Mouse (Mus musculus): ENCODE results near the gene 4930404N11Rik. TPM values are rescaled to one million over a fixed set of nuclear protein-coding genes. Genes with fewer than 3 reads are reported as not detected.
A peak's percentile ranks its signal among the peaks of the same experiment; 100 is the strongest.

4930404N11Rik gene
- total RNA-seq, 1 experiment from 2014 or later: 2.4 TPM

DNA sequence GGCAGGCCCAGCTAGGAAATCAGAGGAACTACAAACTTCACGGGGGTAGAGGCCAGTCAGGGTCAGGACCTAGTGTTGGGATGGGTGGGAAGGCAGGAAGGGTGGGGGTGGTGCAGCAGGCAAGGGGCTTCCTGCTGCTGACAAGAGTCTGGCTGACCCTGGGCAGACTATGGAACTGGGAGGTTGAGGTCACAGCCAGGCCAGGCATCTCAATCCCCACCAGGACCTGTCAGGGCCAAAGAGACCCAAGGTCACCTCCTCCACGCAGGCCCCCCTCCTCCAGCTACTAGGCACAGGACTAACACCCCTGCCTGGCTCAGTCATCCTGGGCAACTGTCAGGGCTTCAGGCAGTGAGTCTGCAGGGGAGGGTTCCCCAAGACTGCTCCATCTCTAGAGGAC is 37.7 kb downstream of the 4930404N11Rik start:
- DNase-seq: peak; percentile 50

DNA sequence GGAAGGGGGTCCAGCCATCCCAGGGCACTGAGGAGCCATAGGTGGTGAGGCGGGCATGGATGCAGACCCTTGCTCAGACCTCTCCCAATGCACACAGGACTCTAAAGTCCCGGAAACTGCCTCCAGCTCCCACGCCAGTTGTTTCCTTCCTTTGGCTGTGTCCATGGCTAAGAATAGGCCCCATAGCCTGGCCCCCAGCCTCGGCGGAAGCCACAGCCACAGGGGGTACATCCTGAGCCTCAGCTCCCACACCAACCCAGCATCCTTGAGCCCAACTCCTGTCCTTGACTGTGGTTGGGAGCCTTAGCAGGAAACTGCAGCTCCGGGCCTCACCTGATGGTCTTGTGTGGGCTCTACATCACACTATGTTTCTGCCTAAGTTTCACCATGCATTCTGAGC is 38.8 kb downstream of the 4930404N11Rik start:
- DNase-seq: peak; percentile 52

DNA sequence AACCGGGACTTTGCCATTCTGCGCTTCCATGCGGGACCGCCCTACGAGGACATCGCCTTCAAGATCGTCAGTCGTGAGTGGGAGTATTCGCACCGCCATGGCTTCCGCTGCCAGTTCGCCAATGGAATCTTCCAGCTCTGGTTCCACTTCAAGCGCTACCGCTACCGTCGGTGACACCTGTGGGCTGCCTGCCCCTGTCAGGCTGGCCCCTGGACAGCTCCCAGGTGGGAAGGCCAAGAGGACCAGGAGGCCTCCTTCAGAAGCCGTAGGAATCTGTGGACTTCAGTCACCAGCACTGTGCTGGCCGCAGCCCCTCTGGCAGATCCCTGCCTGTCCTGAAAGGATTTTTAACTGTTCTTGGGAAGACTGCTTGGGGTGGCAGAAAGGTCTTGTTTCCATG is 39.8 kb downstream of the 4930404N11Rik start:
- no peak for DNase-seq

DNA sequence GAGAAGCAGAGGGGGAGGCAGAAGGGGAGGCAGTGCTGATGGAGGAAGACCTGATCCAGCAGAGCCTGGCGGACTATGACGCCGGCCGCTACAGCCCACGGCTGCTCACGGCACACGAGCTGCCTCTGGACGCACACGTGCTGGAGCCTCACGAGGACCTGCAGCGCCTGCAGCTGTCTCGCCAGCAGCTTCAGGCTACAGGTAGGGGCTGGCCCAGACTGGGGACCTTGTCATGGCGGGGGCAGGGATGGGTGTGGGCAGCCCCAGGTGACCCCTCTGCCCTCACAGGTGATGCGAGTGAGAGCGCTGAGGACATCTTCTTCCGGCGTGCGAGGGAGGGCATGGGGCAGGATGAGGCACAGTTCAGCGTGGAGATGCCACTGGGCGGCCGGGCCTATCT is 40.4 kb downstream of the 4930404N11Rik start:
- DNase-seq: no peak

DNA sequence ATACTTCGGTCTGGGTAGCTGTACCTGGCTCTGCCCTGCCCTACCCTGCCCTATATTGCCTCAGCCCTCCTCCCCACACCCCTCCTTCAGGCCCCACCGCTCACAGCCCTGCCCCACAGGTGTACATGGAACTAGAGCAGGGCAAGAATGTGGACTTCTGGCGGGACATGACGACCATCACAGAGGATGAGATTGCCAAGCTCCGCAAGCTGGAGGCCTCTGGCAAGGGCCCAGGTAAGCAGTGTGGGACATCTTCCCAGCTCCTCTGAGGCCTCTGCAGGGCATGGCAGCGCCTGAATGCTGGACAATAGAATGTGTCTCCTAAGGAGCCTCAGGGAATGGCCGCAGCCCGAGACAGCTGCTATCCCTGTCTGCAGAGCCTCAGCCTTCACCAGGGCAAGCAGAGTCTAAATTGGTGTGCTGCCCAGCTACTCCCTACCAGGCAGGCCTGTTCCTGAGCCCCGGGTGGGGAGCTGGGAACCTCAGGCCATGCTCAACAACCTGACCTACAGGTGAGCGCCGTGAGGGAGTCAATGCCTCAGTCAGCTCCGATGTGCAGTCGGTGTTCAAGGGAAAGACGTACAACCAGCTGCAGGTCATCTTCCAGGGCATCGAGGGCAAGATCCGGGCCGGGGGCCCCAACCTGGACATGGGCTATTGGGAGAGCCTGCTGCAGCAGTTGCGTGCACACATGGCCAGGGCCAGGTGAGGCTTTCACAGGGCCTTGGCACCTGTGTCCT is 41.7 kb downstream of the 4930404N11Rik start:
- DNase-seq: no peak

DNA sequence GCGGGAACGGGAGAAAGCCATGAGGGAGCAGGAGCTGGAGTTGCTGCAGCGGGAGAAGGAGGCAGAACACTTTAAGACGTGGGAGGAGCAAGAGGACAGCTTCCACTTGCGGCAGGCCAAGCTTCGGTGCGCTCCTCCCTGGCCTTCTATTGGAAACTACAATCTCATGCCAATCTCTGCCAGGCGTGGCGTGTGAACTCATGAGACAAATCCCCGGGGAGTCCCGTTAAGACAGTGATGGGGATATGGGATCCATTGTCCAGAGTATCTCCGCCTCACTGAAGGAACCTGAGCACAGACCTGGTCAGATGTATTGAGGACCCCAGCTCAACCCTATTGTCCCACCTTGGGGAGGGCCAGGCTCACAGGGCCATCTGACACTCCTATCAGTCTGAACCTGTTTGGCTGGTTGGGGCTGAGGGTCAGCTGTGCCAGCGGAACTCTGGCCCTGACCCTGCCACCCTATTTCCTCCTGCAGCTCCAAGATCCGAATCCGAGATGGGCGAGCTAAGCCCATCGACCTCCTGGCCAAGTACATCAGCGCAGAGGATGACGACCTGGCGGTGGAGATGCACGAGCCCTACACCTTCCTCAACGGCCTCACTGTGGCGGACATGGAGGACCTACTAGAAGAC is 42.4 kb downstream of the 4930404N11Rik start:
- DNase-seq: no peak

GRCm38 (mm10) chr10:81322444-81322843 is 43.2 kb downstream of the 4930404N11Rik start:
- DNase-seq: no peak

GRCm38 (mm10) chr10:81321436-81321835 is 44.2 kb downstream of the 4930404N11Rik start:
- no peak for DNase-seq

GRCm38 (mm10) chr10:81320550-81321347 is 44.9 kb downstream of the 4930404N11Rik start, which contains the start of gene Cactin:
Gene Cactin, plus strand, starts transcription at chr10:81321103.
- DNase-seq: peak; percentile 99

- DNase-seq: peak; percentile 93
These were observed 45.7 kb downstream of the 4930404N11Rik start for GRCm38 (mm10) chr10:81319741-81320549.

DNA sequence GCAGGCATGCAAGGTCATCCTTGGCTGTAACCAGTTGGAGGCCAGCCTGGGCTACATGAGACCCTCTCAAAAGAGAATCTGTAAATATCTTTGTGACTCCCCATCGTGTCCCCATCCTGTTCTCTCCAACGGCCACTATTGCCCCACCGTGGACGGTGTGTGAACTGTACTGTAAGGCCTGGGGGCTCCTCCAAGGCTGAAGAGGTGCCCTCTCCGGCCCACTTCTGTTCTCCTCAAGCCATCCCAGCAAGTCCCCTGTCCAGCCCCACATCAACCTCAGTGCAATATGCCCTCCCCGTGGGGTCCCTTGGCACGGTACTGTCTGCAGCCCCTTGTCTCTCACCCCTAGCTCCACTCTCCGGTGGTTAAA is 46.3 kb downstream of the 4930404N11Rik start:
- DNase-seq: no peak

GRCm38 (mm10) chr10:81318589-81319329 is 46.9 kb downstream of the 4930404N11Rik start:
- DNase-seq: peak; percentile 78

DNA sequence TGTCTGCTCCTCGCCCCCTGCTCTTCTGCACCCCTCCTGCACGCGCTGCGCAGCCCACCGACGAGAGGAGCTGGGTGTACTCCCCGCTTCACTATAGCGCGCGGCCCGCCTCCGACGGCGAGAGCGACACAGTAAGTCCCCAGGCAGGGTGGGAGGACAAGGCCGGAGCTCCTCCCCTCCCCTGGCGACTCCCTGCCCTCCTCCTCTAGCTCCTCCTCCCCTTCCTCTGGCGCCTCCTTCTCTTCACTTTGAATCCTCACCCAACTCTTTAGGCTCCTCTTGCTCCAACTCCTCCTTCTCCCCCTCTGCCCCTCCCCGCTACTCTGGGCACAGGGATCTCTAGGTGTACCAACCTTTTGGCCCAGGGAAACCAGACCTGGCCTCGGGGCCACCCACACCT is 48.3 kb downstream of the 4930404N11Rik start:
- peak; percentile 79 for DNase-seq

DNA sequence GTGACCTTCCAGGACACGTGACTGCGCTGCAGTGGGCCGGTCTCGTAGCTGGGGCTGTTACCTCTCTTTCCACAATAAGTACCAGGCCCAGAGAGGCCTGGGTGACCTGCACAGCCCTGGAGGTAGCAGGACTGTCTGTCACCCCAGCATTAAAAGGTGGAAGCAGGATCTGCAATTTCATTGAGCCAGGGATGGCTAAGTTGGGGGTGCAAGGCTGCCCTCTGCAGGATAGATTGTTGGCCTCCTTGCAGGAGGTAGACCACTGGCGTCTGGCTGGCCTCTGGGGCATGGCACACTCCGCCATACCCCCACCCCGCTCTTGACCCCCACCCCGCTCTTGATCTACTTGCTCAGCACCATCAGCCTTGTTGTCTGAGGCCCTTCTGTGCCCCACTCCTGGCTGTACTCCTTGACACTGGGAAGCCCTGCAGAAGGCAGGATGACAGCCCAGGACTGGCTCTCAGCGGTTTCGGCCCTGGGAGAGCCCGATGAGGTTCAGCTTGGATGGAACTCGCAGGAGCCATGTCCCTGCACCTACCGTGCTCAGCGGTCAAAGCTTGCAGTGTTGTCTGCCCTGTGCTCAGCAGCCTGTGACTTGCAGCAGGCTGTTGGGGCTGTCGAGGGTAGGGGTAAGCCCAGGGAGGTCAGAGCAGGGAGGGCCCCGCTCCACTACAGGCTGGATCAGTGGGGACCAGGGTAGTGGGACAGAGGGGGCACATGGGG is 49.1 kb downstream of the 4930404N11Rik start:
- no peak for DNase-seq

- no peak for DNase-seq
These were observed 50.0 kb downstream of the 4930404N11Rik start for GRCm38 (mm10) chr10:81315587-81315986.

GRCm38 (mm10) chr10:81314201-81314600 is 51.4 kb downstream of the 4930404N11Rik start:
- no peak for DNase-seq

- no peak for DNase-seq
These were observed 52.0 kb downstream of the 4930404N11Rik start for GRCm38 (mm10) chr10:81313581-81313980.

Data from adrenal gland, postnatal 25 days (tissue).